Mouse (Mus musculus): ENCODE data around the gene Atxn1l. TPM values are rescaled to one million over a fixed set of nuclear protein-coding genes. Genes with fewer than 3 reads are reported as not detected.

Atxn1l gene
- total RNA-seq, 2 experiments from 2014 or later: 41.0 to 41.8 TPM

GRCm38 (mm10) chr8:109682120-109682519 lies 55.4 kb downstream of the Atxn1l start:
- DNase-seq (ENCODE audit: low spot score in 2 of 2): no peak
- intact Hi-C loops (cut with DNase I): no loop called here

GRCm38 (mm10) chr8:109681535-109681934 lies 56.0 kb downstream of the Atxn1l start:
- DNase-seq (ENCODE audit: low spot score in 2 of 2): no peak
- intact Hi-C loops (cut with DNase I): no loop called here

Other genes with a start within 250 kb of the Atxn1l start
- gene Pmfbp1, start 243.7 kb downstream of the Atxn1l start, total RNA-seq (2021): under 1 TPM; 0.27 to 0.29 TPM
- gene Dhx38, start 171.9 kb downstream of the Atxn1l start, total RNA-seq (2021): 10 to 100 TPM; 29.8 to 30.6 TPM
- gene Txnl4b, start 171.8 kb downstream of the Atxn1l start, total RNA-seq (2021): 10 to 100 TPM; 14.0 to 16.6 TPM
- gene Hp, start 158.6 kb downstream of the Atxn1l start, total RNA-seq (2021): not detected
- gene Dhodh, start 129.1 kb downstream of the Atxn1l start, total RNA-seq (2021): 10 to 100 TPM; 18.1 to 19.3 TPM
- gene Pkd1l3, start 123.2 kb downstream of the Atxn1l start, total RNA-seq (2021): 1 to 10 TPM in 1 of 2 experiments, under 1 TPM in 1; 0.93 to 1.3 TPM
- 10 to 100 TPM; 68.7 to 75.7 TPM for gene Ist1, start 44.5 kb downstream of the Atxn1l start, total RNA-seq (2021)
- 10 to 100 TPM; 45.3 to 46.4 TPM for gene Zfp821, start 32.2 kb downstream of the Atxn1l start, total RNA-seq (2021)
- 10 to 100 TPM; 78.5 to 90.3 TPM for gene Ap1g1, start 40.8 kb upstream of the Atxn1l start, total RNA-seq (2021)
- gene Phlpp2, start 130.8 kb upstream of the Atxn1l start, total RNA-seq (2021): 10 to 100 TPM; 31.9 to 39.3 TPM
- under 1 TPM; 0.20 to 0.25 TPM for gene Marveld3, start 224.5 kb upstream of the Atxn1l start, total RNA-seq (2021)

All from left cerebral cortex, postnatal 36 days (tissue).